Mouse (Mus musculus): ENCODE measurements around the gene Olfr92.

- TF ChIP-seq POLR2A (IDR thresholded peaks at IDR 0.05; ENCODE audit: insufficient read depth, low read depth, low read length) (no peak), EP300 (IDR thresholded peaks at IDR 0.05; ENCODE audit: insufficient read depth, low read depth, low read length) (no peak), CTCF (IDR thresholded peaks at IDR 0.05) (no peak)
Observed at GRCm38 (mm10) chr17:37088399-37088798, 31.5 kb downstream of the Olfr92 start, which contains the start of gene Olfr90.
